1 mouse cellular context compared by ENCODE assay signal in the genomic region with DNA sequence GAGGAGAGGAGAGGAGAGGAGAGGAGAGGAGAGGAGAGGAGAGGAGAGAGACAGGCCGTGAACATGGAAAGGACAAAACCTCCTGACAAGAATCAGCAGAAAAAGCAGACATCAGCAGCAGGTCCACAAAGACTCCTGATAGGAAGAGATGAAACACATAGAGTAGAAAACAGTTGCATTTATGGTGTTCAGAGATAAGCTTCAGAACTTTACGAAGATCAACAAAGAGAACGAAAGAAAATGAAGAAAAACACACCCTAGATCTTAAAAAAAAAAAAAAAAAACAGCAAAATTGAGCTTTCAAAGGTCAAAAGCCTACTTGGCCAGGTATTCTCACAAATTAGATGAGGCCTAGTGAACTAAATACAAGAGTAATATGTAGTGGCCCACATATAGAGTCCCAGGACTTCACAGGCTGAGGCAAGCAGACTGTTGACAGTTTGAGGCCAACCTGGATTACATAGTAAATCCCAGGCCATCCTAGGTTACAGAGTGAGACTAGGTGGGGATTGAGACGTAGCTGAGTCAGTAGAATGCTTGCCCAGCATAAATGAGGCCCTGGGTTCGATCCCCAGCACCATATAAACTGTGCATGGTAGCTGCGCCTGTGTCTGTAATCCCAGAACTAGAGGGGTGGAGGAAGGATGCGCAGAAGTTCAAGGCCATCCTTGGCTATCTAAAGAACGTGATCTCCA.
TF ChIP-seq lines count a peak whose summit lies in the region.

No protein-coding gene starts in this region.

TF ChIP-seq in MEL, 35 proteins besides CTCF, POLR2A, EP300 and RAD21 (continued from another document):
- TF ChIP-seq TAL1 (IDR thresholded peaks at IDR 0.05; ENCODE audit: low read length) (peak; percentile 52), MAX (IDR thresholded peaks at IDR 0.05; ENCODE audit: low read length) (no peak), GABPA (IDR thresholded peaks at IDR 0.05; ENCODE audit: low read depth, low read length) (no peak)
